Mouse (Mus musculus) C2C12 (cell line): ENCODE data around the gene Srgap2.

Source experiments
- CEBPB ChIP-seq: IDR thresholded peaks from one replicate; pipeline ENCODE4 v1.6.1; 2011; ENCODE audit warnings: low read depth, mild to moderate bottlenecking, control low read depth, moderate library complexity
- CTCF ChIP-seq: IDR thresholded peaks from one replicate; pipeline ENCODE4 v1.5.1; 2011; ENCODE audit not compliant: control insufficient read depth, insufficient read depth, insufficient read length
- MAX ChIP-seq: IDR thresholded peaks from one replicate; pipeline ENCODE4 v1.6.1; 2011; ENCODE audit warnings: mild to moderate bottlenecking, control low read depth
- USF1 ChIP-seq: IDR thresholded peaks from one replicate; pipeline ENCODE4 v1.6.1; 2011; ENCODE audit warnings: low read depth, mild to moderate bottlenecking, control low read depth, moderate library complexity

DNA sequence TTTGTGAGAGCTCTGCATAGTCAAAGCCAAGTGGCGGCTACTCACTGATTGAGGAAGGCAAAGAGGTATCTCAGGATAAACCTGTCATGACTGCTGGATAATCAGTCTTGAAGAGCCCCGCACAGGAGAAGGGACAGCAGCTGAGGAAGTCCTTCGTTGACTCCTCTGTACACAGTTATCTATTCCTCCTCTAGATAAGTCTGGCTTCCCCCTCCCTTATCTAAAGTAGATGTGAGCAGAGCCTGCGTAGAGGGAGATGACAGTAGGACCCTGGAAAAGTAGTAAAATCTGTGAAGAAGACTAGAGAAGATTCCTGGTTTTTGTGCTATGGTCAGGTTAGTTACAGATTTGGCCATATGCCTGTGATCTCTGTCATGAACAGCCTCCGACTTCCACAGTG, 209.5 kb downstream of the Srgap2 start:
- TF ChIP-seq USF1, result no peak
- TF ChIP-seq CTCF, result no peak
- TF ChIP-seq MAX, result no peak
- TF ChIP-seq CEBPB, result no peak
